Mouse (Mus musculus): ENCODE data around the gene Itpr1. TPM values are rescaled to one million over a fixed set of nuclear protein-coding genes. Genes with fewer than 3 reads are reported as not detected.

Itpr1 gene
- polyA plus RNA-seq, 1 experiment from 2014 or later: 9.1 TPM

DNA sequence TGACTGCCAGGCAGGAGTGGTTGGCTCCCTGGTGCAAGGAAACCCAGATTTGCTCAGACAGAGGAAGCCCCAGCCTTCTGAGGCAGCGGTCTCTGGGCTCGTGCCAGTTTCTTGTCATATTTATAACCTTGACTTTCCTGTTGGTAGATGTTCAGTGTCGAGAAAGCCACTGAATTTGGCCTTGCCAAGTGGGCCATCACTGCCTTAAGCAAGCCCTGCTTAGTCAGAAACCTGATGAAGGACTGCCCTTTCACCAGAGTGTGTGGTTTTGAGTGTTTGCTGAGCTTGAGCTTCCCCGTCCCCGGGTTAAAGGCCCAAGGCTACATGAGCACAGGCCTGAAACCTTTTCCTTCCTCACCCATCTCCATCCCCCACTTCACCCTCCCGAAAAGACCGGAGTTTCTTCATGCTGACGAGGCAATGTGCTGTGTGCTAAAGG, 263.9 kb downstream of the Itpr1 start:
- 83% methylated on average over 8 of the region's 8 CpGs for WGBS
- no peak overlapping the region for H3K4me2 ChIP-seq (ENCODE audit: low read depth, low read length)

GRCm38 (mm10) chr6:108477602-108478001, 264.7 kb downstream of the Itpr1 start:
- Histone ChIP-seq H3K4me2 (ENCODE audit: low read depth, low read length) (no peak overlapping the region), H3K4me3 (ENCODE audit: low read depth, low read length) (no peak overlapping the region), H3K27ac (replicated peaks; ENCODE audit: low read depth, low read length) (no peak overlapping the region), H3K36me3 (ENCODE audit: control insufficient read depth, insufficient read depth, low read length) (peaks cover 7% of the 10 kb centered on the region; the same call in 1 of the 2 replicates), H3K9ac (ENCODE audit: low read depth, low read length) (no peak overlapping the region), H3K27me3 (replicated peaks; ENCODE audit: control insufficient read depth, insufficient read depth, low read length) (no peaks in the 10 kb centered on the region), H3K4me1 (ENCODE audit: control insufficient read depth, insufficient read depth, low read length) (no peaks in the 10 kb centered on the region), H3K9me3 (ENCODE audit: control insufficient read depth, low read length) (no peaks in the 10 kb centered on the region)
- no peak for ATAC-seq (ENCODE audit: low read depth)
- WGBS: 83% methylated on average over 6 of the region's 6 CpGs
- no peak for DNase-seq (ENCODE audit: low spot score)

More for the DNA sequence above, 263.9 kb downstream of the Itpr1 start:
- Histone ChIP-seq H3K9ac (ENCODE audit: low read depth, low read length) (no peak overlapping the region), H3K36me3 (ENCODE audit: control insufficient read depth, insufficient read depth, low read length) (peaks cover 6% of the 10 kb centered on the region; the same call in 1 of the 2 replicates), H3K27ac (replicated peaks; ENCODE audit: low read depth, low read length) (no peak overlapping the region), H3K4me3 (ENCODE audit: low read depth, low read length) (no peak overlapping the region), H3K9me3 (ENCODE audit: control insufficient read depth, low read length) (no peaks in the 10 kb centered on the region), H3K4me1 (ENCODE audit: control insufficient read depth, insufficient read depth, low read length) (no peaks in the 10 kb centered on the region), H3K27me3 (replicated peaks; ENCODE audit: control insufficient read depth, insufficient read depth, low read length) (no peaks in the 10 kb centered on the region)
- DNase-seq (ENCODE audit: low spot score): no peak
- no peak for ATAC-seq (ENCODE audit: low read depth)

- no peak for ATAC-seq (ENCODE audit: low read depth)
- H3K27me3 ChIP-seq (replicated peaks; ENCODE audit: control insufficient read depth, insufficient read depth, low read length): no peaks in the 10 kb centered on the region
- WGBS: 90% methylated on average over 4 of the region's 4 CpGs
- no peak overlapping the region for H3K27ac ChIP-seq (replicated peaks; ENCODE audit: low read depth, low read length)
- no peak overlapping the region for H3K4me3 ChIP-seq (ENCODE audit: low read depth, low read length)
- no peaks in the 10 kb centered on the region for H3K9me3 ChIP-seq (ENCODE audit: control insufficient read depth, low read length)
- H3K4me1 ChIP-seq (ENCODE audit: control insufficient read depth, insufficient read depth, low read length): no peaks in the 10 kb centered on the region
- H3K4me2 ChIP-seq (ENCODE audit: low read depth, low read length): no peak overlapping the region
- no peak for DNase-seq (ENCODE audit: low spot score)
- no peak overlapping the region for H3K9ac ChIP-seq (ENCODE audit: low read depth, low read length)
- peaks cover 7% of the 10 kb centered on the region; the same call in 1 of the 2 replicates for H3K36me3 ChIP-seq (ENCODE audit: control insufficient read depth, insufficient read depth, low read length)
Observed at GRCm38 (mm10) chr6:108481190-108481589, 268.3 kb downstream of the Itpr1 start.

- Histone ChIP-seq H3K4me2 (ENCODE audit: low read depth, low read length) (no peak overlapping the region), H3K27ac (replicated peaks; ENCODE audit: low read depth, low read length) (no peak overlapping the region), H3K9me3 (ENCODE audit: control insufficient read depth, low read length) (no peaks in the 10 kb centered on the region), H3K27me3 (replicated peaks; ENCODE audit: control insufficient read depth, insufficient read depth, low read length) (no peaks in the 10 kb centered on the region), H3K9ac (ENCODE audit: low read depth, low read length) (no peak overlapping the region), H3K4me1 (ENCODE audit: control insufficient read depth, insufficient read depth, low read length) (no peaks in the 10 kb centered on the region), H3K36me3 (ENCODE audit: control insufficient read depth, insufficient read depth, low read length) (peaks cover 7% of the 10 kb centered on the region; the same call in 1 of the 2 replicates), H3K4me3 (ENCODE audit: low read depth, low read length) (no peak overlapping the region)
- DNase-seq (ENCODE audit: low spot score): no peak
- ATAC-seq (ENCODE audit: low read depth): no peak
- WGBS: 86% methylated on average over 5 of the region's 5 CpGs
Observed at GRCm38 (mm10) chr6:108482464-108482863, 269.6 kb downstream of the Itpr1 start.

GRCm38 (mm10) chr6:108486212-108486992, 273.5 kb downstream of the Itpr1 start:
- Histone ChIP-seq H3K4me3 (ENCODE audit: low read depth, low read length) (no peak overlapping the region), H3K27me3 (replicated peaks; ENCODE audit: control insufficient read depth, insufficient read depth, low read length) (no peaks in the 10 kb centered on the region), H3K9ac (ENCODE audit: low read depth, low read length) (no peak overlapping the region), H3K27ac (replicated peaks; ENCODE audit: low read depth, low read length) (no peak overlapping the region), H3K9me3 (ENCODE audit: control insufficient read depth, low read length) (no peaks in the 10 kb centered on the region), H3K4me1 (ENCODE audit: control insufficient read depth, insufficient read depth, low read length) (no peaks in the 10 kb centered on the region), H3K4me2 (ENCODE audit: low read depth, low read length) (no peak overlapping the region), H3K36me3 (ENCODE audit: control insufficient read depth, insufficient read depth, low read length) (peaks cover 13% of the 10 kb centered on the region; the same call in 1 of the 2 replicates)
- ATAC-seq (ENCODE audit: low read depth) (no peak), DNase-seq (ENCODE audit: low spot score) (no peak)
- 89% methylated on average over 7 of the region's 7 CpGs for WGBS

DNA sequence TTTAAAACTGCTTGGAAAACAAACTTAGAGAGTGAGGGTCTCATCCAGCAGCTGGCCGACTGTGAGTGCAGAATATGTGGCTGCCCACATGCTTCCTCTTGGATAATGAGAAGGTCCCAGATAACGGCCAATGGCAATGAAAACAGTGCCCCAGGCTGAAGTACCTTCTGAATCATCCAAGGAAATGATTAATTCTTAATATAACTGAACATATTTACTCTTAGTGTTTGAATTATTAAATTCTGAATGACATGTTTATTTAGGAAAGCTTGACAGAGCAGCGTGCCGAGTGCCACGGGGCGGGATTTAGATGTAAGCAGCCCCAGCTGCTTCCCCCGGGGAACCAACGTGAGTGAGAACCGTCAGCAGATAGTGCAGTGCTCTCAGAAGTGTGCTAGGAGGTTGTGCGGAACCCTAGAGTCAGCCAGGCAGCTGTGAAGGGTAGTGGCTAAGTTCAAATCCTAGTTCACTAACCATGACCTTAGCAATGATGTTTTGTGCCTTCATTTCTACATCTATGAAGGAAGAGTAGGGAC, 274.5 kb downstream of the Itpr1 start:
- H3K4me2 ChIP-seq (ENCODE audit: low read depth, low read length): no peak overlapping the region
- DNase-seq (ENCODE audit: low spot score): no peak
- H3K36me3 ChIP-seq (ENCODE audit: control insufficient read depth, insufficient read depth, low read length): 0 out of 2 replicates have a peak, but pooled peaks cover 11% of the 10 kb centered on the region
- H3K9ac ChIP-seq (ENCODE audit: low read depth, low read length): no peak overlapping the region
- no peak overlapping the region for H3K4me3 ChIP-seq (ENCODE audit: low read depth, low read length)
- WGBS: 60% methylated on average over 10 of the region's 10 CpGs
- H3K9me3 ChIP-seq (ENCODE audit: control insufficient read depth, low read length): no peaks in the 10 kb centered on the region
- ATAC-seq (ENCODE audit: low read depth): no peak
- H3K4me1 ChIP-seq (ENCODE audit: control insufficient read depth, insufficient read depth, low read length): no peaks in the 10 kb centered on the region
- H3K27ac ChIP-seq (replicated peaks; ENCODE audit: low read depth, low read length): no peak overlapping the region
- H3K27me3 ChIP-seq (replicated peaks; ENCODE audit: control insufficient read depth, insufficient read depth, low read length): no peaks in the 10 kb centered on the region

GRCm38 (mm10) chr6:108488250-108488649, 275.4 kb downstream of the Itpr1 start:
- Histone ChIP-seq H3K4me3 (ENCODE audit: low read depth, low read length) (no peak overlapping the region), H3K9me3 (ENCODE audit: control insufficient read depth, low read length) (no peaks in the 10 kb centered on the region), H3K4me2 (ENCODE audit: low read depth, low read length) (no peak overlapping the region), H3K27ac (replicated peaks; ENCODE audit: low read depth, low read length) (no peak overlapping the region), H3K4me1 (ENCODE audit: control insufficient read depth, insufficient read depth, low read length) (no peaks in the 10 kb centered on the region), H3K9ac (ENCODE audit: low read depth, low read length) (no peak overlapping the region), H3K27me3 (replicated peaks; ENCODE audit: control insufficient read depth, insufficient read depth, low read length) (no peaks in the 10 kb centered on the region), H3K36me3 (ENCODE audit: control insufficient read depth, insufficient read depth, low read length) (0 out of 2 replicates have a peak, but pooled peaks cover 11% of the 10 kb centered on the region)
- ATAC-seq (ENCODE audit: low read depth) (no peak), DNase-seq (ENCODE audit: low spot score) (no peak)
- WGBS: 79% methylated on average over 5 of the region's 5 CpGs

DNA sequence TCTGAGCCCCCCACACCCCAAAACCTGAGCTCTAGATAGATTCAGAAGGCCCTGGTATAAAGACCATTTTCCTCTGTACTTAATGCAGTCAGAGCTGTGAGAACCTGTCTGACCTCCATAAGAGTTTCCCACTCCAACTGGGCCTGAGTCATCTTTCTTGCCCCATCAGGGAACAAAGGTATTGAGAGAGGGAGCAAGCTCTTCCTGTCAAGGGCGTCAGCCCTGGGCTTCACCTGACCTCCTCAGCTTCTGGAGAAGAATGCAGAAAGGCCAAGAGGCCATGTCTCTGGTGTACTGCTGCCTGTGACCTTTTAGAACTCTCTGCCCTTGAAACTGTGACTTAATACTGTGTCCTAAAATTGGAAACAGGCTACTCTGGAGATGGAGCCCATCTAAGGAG, 279.1 kb downstream of the Itpr1 start:
- DNase-seq (ENCODE audit: low spot score) (no peak), ATAC-seq (ENCODE audit: low read depth) (no peak)
- H3K27me3 ChIP-seq (replicated peaks; ENCODE audit: control insufficient read depth, insufficient read depth, low read length): no peaks in the 10 kb centered on the region
- no peak overlapping the region for H3K27ac ChIP-seq (replicated peaks; ENCODE audit: low read depth, low read length)
- peaks cover 4% of the 10 kb centered on the region; the same call in 1 of the 2 replicates for H3K4me1 ChIP-seq (ENCODE audit: control insufficient read depth, insufficient read depth, low read length)
- H3K4me3 ChIP-seq (ENCODE audit: low read depth, low read length): no peak overlapping the region
- WGBS: 47% methylated on average over 1 of the region's 1 CpGs
- H3K9ac ChIP-seq (ENCODE audit: low read depth, low read length): no peak overlapping the region
- no peak overlapping the region for H3K4me2 ChIP-seq (ENCODE audit: low read depth, low read length)
- H3K9me3 ChIP-seq (ENCODE audit: control insufficient read depth, low read length): no peaks in the 10 kb centered on the region
- 0 out of 2 replicates have a peak, but pooled peaks cover 16% of the 10 kb centered on the region for H3K36me3 ChIP-seq (ENCODE audit: control insufficient read depth, insufficient read depth, low read length)
